Mouse (Mus musculus) lung, adult 2 months (tissue): ENCODE measurements around the gene Trex2. TPM values are rescaled to one million over a fixed set of nuclear protein-coding genes. Genes with fewer than 3 reads are reported as not detected.

Experiments
- DNase-seq: peaks from one replicate; pipeline ENCODE4 v3.0.0; 2022
- H3K4me1 ChIP-seq: fragments of 200-500 bp; 2 replicates; pipeline ENCODE4 v1.6.1; 2011; ENCODE audit warnings: low read length; ENCODE audit not compliant: control insufficient read depth, insufficient read depth
- H3K4me3 ChIP-seq: fragments of 200-500 bp; replicated peaks from 2 replicates; pipeline ENCODE3; 2011; ENCODE audit warnings: low read depth, mild to moderate bottlenecking, control low read depth, low read length; ENCODE audit errors: extremely low read depth
- CTCF ChIP-seq: fragments of 200-500 bp; IDR thresholded peaks from 2 replicates; pipeline ENCODE4 v1.5.1; 2011; ENCODE audit warnings: mild to moderate bottlenecking, low read length, control low read depth; ENCODE audit not compliant: insufficient read depth
- POLR2A ChIP-seq: fragments of 200-500 bp; IDR thresholded peaks from 2 replicates; pipeline ENCODE4 v1.6.1; 2011; ENCODE audit warnings: low read depth, mild to moderate bottlenecking, control low read depth, low read length, borderline replicate concordance; ENCODE audit errors: extremely low read depth
- WGBS: fragments of 180-500 bp; shearing (Covaris S2); methylation state at CpG from one replicate; pipeline ENCODE4 v1.1.7; 2018; 5-methylcytosine and 5-hydroxymethylcytosine counted together
- polyA plus RNA-seq: library from polyadenylated mRNA; depleted of rRNA; stranded (reverse); fragments of >200 nt; gene quantifications from 2 replicates; pipeline ENCODE4 v1.2.3, GENCODE M21; 2012; rRNA removed

Trex2 gene
- polyA plus RNA-seq: 1.1 and 115 TPM in 2 replicates

- 63% methylated on average over 11 of the region's 11 CpGs for WGBS
- H3K4me1 ChIP-seq: no peaks in the 10 kb centered on the region
- no peak for DNase-seq
- H3K4me3 ChIP-seq: no peak within 1 kb of the TSS
- no peak for TF ChIP-seq POLR2A
Observed at GRCm38 (mm10) chrX:73435252-73435651, at the start of gene Trex2. Gene Trex2, minus strand, starts transcription at chrX:73435344.

- Histone ChIP-seq H3K4me3 (peak overlapping the region; percentile 51), H3K4me1 (no peaks in the 10 kb centered on the region; the same call in 1 of the 2 replicates)
- 77% methylated on average over 4 of the region's 4 CpGs for WGBS
- TF ChIP-seq POLR2A (no peak), CTCF (no peak)
- no peak for DNase-seq
Observed at GRCm38 (mm10) chrX:73484870-73485269, 49.7 kb upstream of the Trex2 start.

GRCm38 (mm10) chrX:73484076-73484475 lies 48.9 kb upstream of the Trex2 start:
- H3K4me1 ChIP-seq: peaks cover 3% of the 10 kb centered on the region; the same call in 1 of the 2 replicates
- no peak for DNase-seq
- H3K4me3 ChIP-seq: peak overlapping the region; percentile 65
- TF ChIP-seq CTCF: no peak
- TF ChIP-seq POLR2A: no peak
- WGBS: 66% methylated on average over 1 of the region's 1 CpGs

- WGBS: 40% methylated on average over 11 of the region's 14 CpGs
- peaks cover 4% of the 10 kb centered on the region; the same call in 1 of the 2 replicates for H3K4me1 ChIP-seq
- TF ChIP-seq POLR2A (peak; percentile 57; the same call in 1 of the 2 replicates), CTCF (no peak)
- H3K4me3 ChIP-seq: peak within 1 kb of the TSS; percentile 65
- no peak for DNase-seq
Observed at GRCm38 (mm10) chrX:73483484-73483810, 48.3 kb upstream of the Trex2 start, which contains the start of gene Bgn. Gene Bgn, plus strand, starts transcription at chrX:73483602.

GRCm38 (mm10) chrX:73482643-73483483 lies 47.7 kb upstream of the Trex2 start:
- WGBS: 30% methylated on average over 4 of the region's 4 CpGs
- no peak for TF ChIP-seq CTCF
- no peak for TF ChIP-seq POLR2A
- Histone ChIP-seq H3K4me1 (peaks cover 4% of the 10 kb centered on the region; the same call in 1 of the 2 replicates), H3K4me3 (no peak overlapping the region)
- DNase-seq: no peak

GRCm38 (mm10) chrX:73480334-73480733 lies 45.2 kb upstream of the Trex2 start:
- Histone ChIP-seq H3K4me1 (peaks cover 13% of the 10 kb centered on the region), H3K4me3 (no peak overlapping the region)
- DNase-seq: no peak
- WGBS: 37% methylated on average over 2 of the region's 2 CpGs
- TF ChIP-seq POLR2A: no peak
- no peak for TF ChIP-seq CTCF

GRCm38 (mm10) chrX:73479656-73480055 lies 44.5 kb upstream of the Trex2 start:
- no peak for DNase-seq
- TF ChIP-seq CTCF: no peak
- TF ChIP-seq POLR2A: no peak
- no peak overlapping the region for H3K4me3 ChIP-seq
- peaks cover 16% of the 10 kb centered on the region for H3K4me1 ChIP-seq

GRCm38 (mm10) chrX:73477500-73477899 lies 42.4 kb upstream of the Trex2 start:
- WGBS: 63% methylated on average over 2 of the region's 2 CpGs

GRCm38 (mm10) chrX:73476621-73477020 lies 41.5 kb upstream of the Trex2 start:
- no peak for DNase-seq
- H3K4me1 ChIP-seq: peaks cover 16% of the 10 kb centered on the region

More at GRCm38 (mm10) chrX:73477500-73477899, 42.4 kb upstream of the Trex2 start:
- no peak overlapping the region for H3K4me3 ChIP-seq
- DNase-seq: no peak
- H3K4me1 ChIP-seq: peaks cover 16% of the 10 kb centered on the region
- no peak for TF ChIP-seq POLR2A
- TF ChIP-seq CTCF: no peak

More at GRCm38 (mm10) chrX:73476621-73477020, 41.5 kb upstream of the Trex2 start:
- 40% methylated on average over 2 of the region's 2 CpGs for WGBS
- TF ChIP-seq POLR2A (no peak), CTCF (no peak)
- no peak overlapping the region for H3K4me3 ChIP-seq
